Mouse (Mus musculus) activated CD4-positive, CD25-positive, alpha-beta regulatory T cell, adult 9 weeks (primary cell): ENCODE data around the gene Olfr181. TPM values are rescaled to one million over a fixed set of nuclear protein-coding genes. Genes with fewer than 3 reads are reported as not detected.

Source experiments
- polyA plus RNA-seq: library from polyadenylated mRNA; unstranded; fragments of 100-300 nt; shearing (Covaris generic); gene quantifications from one replicate; pipeline ENCODE4 v1.2.1, GENCODE M21; 2017

Gene Olfr181
- not detected for polyA plus RNA-seq

GRCm38 (mm10) chr16:58928655-58929054, at the start of gene Olfr181:
Gene Olfr181 (minus strand): TSS chr16:58928755.

GRCm38 (mm10) chr16:58929292-58929691, 737 bp upstream of the Olfr181 start, which contains the start of gene Olfr180:
Gene Olfr180 (minus strand): TSS chr16:58929392.

GRCm38 (mm10) chr16:58891963-58892362, 36.6 kb downstream of the Olfr181 start, which contains the start of gene Olfr178:
Gene Olfr178 (minus strand): TSS chr16:58892063.

Other genes starting within 250 kb of the Olfr181 start
- gene Gpr15, start 209.7 kb downstream of the Olfr181 start, polyA plus RNA-seq = 18.7 TPM
- 128 TPM for gene Cldnd1, start 200.8 kb downstream of the Olfr181 start, polyA plus RNA-seq
- not detected for gene Olfr172, start 165.6 kb downstream of the Olfr181 start, polyA plus RNA-seq
- 1.9 TPM for gene Olfr173, start 128.5 kb downstream of the Olfr181 start, polyA plus RNA-seq
- not detected for gene Olfr175-ps1, start 102.0 kb downstream of the Olfr181 start, polyA plus RNA-seq
- gene Olfr177, start 54.0 kb downstream of the Olfr181 start, polyA plus RNA-seq = not detected
- gene Olfr178, start 36.7 kb downstream of the Olfr181 start, polyA plus RNA-seq = not detected
- gene Olfr180, start 637 bp upstream of the Olfr181 start, polyA plus RNA-seq = not detected
- gene Olfr183, start 66.6 kb upstream of the Olfr181 start, polyA plus RNA-seq = not detected
- not detected for gene Olfr186, start 101.5 kb upstream of the Olfr181 start, polyA plus RNA-seq
- gene Olfr187, start 111.0 kb upstream of the Olfr181 start, polyA plus RNA-seq = not detected
- not detected for gene Olfr190, start 149.2 kb upstream of the Olfr181 start, polyA plus RNA-seq
- not detected for gene Olfr191, start 161.1 kb upstream of the Olfr181 start, polyA plus RNA-seq
- gene Olfr193, start 183.1 kb upstream of the Olfr181 start, polyA plus RNA-seq = not detected
- gene Olfr194, start 192.3 kb upstream of the Olfr181 start, polyA plus RNA-seq = not detected
- gene Olfr195, start 218.3 kb upstream of the Olfr181 start, polyA plus RNA-seq = not detected
- not detected for gene Olfr196, start 241.7 kb upstream of the Olfr181 start, polyA plus RNA-seq